Mouse (Mus musculus) gastrocnemius, postnatal 36 days (tissue): ENCODE data around the gene Adcy1. TPM values are rescaled to one million over a fixed set of nuclear protein-coding genes. Genes with fewer than 3 reads are reported as not detected.

Experiments
- DNase-seq, 2 experiments: peaks; one replicate each; pipeline ENCODE4 v3.0.0; 2022
- intact Hi-C: fragments of 180-260 bp; cut with DNase I; formaldehyde crosslinking; loops from one replicate; pipeline ENCODE4 v1.15.1; 2025
- total RNA-seq, 2 experiments: library from RNA; stranded (reverse); gene quantifications; 2 replicates each; pipeline ENCODE4 v1.2.3; 2021

Gene Adcy1
- total RNA-seq, 2 experiments from 2014 or later = 1.3 to 1.4 TPM

DNA sequence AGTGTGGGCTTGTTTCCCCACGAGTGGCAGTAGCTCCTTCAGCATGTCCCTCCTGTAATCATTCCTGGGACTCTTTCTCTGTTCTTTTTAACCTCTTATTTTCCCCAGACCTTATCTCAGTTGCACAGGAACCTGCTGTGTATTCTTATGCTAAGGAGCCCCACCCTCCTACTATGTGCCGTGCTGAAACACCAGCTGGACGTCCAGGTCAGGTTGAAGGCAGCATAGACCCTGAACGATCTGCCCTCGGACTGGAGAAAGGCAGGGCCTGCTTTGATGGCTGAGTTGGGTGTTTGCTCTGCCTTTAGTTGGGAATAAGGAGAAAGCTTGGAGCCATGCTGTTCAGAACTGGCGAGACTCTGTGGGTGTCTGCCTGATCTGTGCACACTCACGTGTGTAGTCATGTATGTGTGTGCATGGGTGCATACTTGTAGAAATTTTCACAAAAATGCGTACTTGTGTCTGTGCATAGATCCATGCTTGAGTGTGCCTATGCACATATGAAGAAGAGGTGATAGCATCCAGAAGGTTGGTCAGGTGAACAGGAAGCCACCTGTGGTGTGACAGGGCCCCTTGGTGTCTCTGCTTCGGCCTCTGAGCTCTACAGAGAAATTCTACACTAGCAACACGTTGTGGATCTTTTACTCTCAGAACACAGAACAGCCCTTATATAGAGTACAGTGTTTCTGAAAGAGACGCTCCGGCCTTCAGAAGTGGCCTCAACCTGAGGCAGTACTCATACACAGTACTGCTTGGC lies 5.4 kb downstream of the Adcy1 start:
- intact Hi-C loops = no loop called here
- DNase-seq = no peak

DNA sequence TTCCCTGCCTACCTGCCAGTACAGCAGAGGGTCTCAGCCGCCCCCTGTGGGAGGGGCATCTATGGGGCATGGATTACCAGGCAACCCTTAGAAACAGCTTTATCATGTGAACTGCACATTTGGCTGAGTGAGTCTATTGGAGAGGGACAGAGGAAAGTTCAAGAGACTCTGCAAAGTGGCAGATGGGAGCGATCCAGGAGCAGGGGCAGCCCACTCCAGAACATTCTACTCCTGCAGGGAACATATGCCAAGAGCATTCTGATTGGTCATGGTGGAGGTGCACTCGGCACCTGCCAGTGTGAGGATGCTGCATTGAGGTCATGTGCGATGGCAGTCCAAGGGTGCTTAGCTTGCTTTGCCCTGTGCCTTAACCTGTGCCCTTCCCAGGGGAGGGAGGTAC lies 6.5 kb downstream of the Adcy1 start:
- no peak for DNase-seq
- intact Hi-C loops = no loop called here

DNA sequence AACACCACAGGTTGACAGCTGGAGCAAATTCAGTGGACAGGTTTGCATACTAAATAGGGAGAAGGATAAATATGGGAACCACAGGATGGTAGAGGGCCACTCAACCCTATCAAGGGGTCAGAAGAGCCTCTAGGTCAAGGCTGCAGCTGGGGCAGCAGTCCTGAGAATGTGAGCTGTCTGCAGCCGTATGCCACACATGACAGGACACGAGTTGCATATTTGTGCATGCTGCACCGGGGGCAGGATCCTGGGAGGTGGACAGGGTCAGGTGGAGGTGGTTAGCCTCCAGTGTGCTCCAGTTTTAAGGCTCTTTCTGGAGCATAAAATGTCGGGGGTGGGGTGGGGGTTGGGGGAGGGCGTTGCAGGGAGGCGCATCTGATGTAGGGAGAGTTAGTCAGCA lies 8.3 kb downstream of the Adcy1 start:
- intact Hi-C loops = no loop called here
- DNase-seq = no peak

DNA sequence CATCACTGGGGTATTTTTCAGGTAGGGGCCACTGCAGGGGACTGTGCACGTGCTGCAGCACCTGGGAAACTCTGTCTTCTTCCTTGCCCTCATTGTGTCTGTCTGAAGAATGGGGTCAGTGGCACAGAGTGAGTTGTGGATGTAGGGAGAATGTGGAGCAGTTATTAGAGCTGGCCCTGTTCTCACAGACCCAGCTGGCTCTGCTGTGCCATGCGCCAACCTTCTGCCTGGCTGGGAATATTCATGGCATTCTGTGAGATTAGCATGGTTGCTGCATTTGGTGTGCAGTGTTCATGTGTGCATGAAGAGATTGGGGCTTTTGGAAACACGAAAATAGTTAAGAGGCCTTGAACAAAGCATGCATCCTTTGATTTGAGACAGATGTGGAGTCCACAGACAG lies 10.3 kb downstream of the Adcy1 start:
- DNase-seq = no peak
- intact Hi-C loops = no loop called here

DNA sequence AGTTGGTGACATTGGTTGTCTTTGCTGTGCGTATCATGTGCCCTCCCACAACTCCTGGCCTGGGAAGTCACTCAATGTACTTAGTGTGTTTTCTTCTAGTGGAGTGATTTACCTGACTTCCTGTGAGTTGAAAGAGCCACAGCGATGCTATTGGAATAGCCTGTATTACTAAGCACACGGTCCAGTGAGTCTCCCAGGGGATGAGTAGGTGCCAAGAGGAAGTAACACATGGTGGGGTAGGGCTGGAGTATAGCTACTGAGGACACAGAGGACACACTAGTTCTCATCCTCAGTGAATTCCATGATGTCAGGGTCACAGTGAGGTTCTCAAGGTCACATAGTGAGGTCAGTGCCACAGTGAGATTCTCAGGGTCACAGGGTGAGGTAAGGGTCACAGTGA lies 13.2 kb downstream of the Adcy1 start:
- intact Hi-C loops = no loop called here

DNA sequence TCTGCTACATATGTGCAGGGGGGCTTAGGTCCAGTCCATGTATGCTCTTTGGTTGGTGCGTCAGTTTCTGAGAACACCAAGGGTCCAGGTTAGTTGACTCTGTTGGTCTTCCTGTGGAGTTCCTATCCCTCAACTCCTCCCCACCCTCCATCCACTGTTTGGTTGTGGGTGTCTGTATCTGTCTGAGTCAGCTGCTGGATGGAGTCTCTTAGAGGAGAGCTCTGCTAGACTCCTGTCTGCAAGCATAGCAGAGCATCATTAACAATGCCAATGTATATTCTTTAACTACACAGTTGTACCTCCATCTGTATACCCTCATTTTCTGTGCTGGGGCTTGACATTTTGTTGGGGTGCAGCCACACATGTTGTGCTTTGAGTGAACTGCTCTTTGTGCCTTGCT lies 18.6 kb downstream of the Adcy1 start:
- no peak for DNase-seq
- intact Hi-C loops = no loop called here

More for the DNA sequence above, 13.2 kb downstream of the Adcy1 start:
- no peak for DNase-seq

DNA sequence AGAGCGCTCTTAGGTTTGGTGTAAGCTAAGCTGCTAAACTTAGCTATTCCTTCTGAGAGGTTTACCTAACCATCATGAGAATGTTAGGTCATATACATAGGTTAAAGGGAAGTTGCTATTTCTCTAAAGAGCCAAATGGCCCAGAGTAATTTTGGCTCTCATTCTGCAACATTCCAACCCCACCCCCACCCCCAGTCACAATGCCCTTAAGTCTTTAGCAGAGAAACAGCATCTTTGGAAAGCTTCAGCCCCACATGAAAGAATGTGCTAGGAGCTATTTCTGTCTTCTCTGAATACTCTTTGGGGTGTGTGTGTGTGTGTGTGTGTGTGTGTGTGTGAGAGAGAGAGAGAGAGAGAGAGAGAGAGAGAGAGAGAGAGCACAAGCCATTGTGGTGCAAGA lies 20.6 kb downstream of the Adcy1 start:
- intact Hi-C loops = no loop called here
- no peak for DNase-seq

DNA sequence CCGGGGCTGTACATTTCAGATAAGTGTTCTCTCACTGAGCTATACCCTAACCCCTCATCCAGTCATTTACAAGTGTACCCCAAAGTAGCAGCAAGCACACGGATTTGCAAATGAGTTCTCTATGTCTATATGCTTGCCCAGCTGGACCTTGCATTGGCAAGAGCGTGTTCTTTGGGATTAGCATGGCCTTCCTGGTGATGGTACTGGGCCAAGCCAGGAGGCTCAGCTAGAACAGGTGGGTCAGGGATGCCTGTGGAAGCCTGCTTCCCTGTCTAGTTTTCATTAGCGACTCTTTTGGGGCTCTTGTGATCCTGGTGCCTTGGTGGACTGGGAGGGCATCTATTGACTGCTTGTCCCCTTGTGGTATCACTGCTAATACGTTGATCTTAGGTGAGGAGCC lies 21.9 kb downstream of the Adcy1 start:
- intact Hi-C loops = no loop called here
- no peak for DNase-seq

DNA sequence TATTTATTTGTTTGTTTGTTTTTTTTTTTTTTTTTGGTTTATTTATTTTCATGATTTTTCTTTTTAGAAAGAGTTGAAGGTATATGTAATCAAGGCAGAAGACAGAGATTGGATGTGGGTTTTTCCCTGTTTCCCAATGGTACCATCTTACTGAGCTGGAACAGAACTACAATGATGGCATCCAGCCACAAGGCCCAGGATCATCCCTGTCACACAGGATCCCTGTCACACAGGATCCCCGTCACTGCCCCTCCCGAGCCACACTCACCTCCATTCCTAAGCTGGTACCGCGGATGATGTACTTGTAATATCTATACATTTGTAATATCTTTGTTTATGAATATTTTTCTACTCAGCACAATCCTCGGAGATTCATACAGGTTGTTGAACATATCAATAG lies 27.8 kb downstream of the Adcy1 start:
- intact Hi-C loops = no loop called here
- no peak for DNase-seq

DNA sequence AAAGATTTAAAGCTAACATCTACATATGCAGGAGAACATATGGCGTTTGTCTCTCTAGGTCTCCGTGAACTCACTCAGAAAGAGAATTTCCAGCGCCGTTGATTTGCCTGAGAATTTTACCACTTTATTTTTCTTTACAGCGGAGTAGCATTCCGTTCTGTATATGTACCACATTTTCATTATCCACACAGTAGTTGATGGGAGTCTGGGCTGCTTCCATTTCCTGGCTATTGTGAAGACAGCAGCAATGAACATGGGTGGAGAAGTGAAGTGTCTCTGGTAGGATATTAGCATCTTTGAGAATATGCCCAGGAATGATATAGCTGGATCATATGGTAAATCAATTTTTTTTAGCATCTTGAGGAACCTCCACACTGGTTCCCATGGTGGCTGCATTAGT lies 31.6 kb downstream of the Adcy1 start:
- no peak for DNase-seq
- intact Hi-C loops = no loop called here

DNA sequence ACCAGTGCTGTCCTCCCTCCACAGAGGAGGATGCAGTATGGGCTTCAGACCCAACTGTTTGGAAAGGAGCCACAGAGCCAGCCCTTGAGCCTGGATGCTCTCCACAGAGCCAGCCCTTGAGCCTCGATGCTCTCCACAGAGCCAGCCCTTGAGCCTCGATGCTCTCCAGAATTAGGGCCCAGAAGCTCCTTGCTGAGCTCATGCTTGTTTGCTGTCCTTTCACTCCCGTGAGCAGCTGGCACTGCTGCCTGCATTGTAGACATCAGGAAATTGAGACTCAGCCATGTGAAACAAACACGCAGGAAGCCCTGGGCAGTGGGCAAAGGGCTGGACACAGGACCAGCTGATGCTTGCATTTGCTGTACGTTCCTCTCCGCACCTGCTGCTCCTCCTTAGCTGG lies 38.4 kb downstream of the Adcy1 start:
- DNase-seq = no peak
- intact Hi-C loops = no loop called here

DNA sequence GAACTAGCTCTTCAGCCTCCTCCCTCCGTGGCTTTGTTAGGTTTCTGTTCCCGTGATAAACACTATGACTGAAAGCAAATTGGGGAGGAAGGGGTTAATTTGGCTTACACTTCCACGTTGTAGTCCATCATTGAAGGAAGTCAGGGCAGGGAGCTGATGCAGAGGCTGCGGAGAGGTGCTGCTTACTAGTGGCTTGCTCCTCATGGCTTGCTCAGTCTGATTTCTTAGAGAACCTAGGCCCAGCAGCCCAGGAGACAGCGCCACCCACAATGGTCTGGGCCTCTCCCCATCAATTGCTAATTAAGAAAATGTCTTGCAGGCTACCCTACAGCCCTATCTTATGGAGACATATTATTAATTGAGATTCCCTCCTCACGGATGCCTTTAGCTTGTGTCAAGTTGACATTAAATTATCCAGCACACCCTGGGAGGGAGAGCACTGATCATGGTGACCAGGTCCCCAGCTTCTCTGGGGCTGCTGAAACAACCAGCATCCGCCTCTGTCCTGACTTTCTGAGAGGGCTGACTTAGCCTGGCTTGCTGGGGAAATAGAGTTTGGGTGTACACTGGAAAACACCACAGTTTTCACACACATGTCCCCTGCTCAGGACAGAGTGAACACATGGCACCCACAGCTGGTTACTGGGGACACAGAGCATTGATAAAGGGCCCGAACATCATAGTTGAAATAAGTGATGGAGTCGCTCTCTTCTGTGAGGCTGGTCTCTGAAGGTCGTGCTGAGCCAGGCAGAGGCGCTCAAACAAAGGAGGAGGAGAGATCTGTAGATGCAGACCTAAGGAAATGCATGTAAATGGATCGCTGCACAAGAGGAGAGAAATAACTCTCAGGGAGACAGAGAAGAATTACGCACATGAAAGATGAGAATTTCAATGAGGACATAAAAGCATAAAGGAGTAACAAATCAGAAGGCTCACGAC lies 39.2 kb downstream of the Adcy1 start:
- no peak for DNase-seq
- intact Hi-C loops = no loop called here

DNA sequence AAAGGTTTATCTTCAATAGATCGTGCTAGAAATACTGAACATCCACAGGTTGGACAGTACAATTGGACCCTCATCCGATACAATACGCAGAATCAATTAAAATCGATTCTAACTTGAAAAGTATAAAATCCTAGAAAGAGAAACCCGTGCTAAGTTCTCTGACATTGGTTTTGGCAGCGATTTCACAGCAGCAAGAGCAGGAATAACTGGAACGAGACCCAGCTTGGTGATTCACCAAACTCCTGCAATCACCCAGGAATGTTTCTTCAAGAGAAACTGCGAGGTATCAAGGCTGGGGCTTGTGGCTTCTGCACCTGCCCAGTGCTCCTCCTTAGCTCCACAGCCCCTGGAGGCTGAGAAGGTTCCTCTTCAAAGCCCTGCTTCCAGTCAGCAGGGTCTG lies 42.0 kb downstream of the Adcy1 start:
- intact Hi-C loops = no loop called here
- DNase-seq = no peak

DNA sequence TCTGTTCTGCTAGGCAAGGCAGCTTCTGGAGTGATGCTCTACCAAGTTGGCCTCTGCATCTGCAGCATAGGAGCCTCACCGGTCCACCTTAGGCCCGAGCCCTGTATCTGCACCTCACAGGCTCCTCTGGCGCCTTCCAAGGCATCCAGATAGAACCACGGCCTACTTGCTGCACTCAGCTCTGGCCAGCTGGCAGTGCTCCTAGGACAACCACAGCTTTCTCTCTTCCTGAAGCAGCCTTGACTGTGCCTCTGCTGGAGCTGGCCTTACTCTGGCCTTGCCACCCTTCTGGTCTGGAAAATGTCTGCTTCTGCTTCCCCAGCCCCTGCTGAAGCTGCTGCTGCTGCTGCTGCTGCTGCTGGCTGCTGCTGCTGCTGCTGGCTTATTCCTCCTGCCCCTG lies 45.8 kb downstream of the Adcy1 start:
- intact Hi-C loops = no loop called here
- no peak for DNase-seq

DNA sequence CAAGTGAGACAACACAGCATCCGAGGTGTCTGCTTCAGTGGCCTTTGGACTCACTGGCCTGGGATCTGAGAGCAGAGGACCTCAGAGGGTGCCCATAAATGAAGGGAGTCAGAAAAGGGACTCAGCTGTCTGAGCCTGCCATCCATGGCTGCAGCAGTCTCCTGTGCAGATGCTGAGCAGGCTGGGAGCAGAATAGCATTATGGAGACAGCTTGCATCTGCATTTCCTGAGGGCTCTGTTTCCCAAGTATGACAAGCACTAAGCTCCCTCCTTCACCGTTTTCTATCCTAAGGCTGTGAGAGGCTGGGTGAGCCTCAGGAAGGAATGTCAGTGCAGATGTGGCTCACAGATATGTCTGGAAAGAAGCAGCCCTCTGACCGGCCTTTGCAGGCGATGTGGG lies 49.8 kb downstream of the Adcy1 start:
- no peak for DNase-seq
- intact Hi-C loops = no loop called here

DNA sequence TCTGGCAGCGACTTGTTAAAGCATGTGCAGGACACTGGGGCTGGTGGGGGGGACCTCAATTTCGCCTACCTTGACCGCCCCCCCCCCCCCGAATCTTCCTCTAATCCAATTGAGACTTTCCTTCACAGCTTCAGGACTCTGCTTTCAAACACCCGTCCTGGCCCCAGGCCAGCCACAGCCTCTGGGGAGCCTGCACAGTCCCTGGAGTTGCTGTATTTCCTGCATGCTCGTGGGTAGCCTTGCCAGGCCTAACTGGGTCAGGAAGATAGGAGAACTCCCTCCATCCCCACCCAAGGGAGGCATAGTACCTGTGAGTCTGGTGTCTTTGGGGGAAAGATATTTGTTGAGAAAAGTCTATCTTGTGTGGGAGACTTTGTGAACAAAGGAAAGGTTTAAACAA lies 50.4 kb downstream of the Adcy1 start:
- intact Hi-C loops = no loop called here
- DNase-seq = no peak

DNA sequence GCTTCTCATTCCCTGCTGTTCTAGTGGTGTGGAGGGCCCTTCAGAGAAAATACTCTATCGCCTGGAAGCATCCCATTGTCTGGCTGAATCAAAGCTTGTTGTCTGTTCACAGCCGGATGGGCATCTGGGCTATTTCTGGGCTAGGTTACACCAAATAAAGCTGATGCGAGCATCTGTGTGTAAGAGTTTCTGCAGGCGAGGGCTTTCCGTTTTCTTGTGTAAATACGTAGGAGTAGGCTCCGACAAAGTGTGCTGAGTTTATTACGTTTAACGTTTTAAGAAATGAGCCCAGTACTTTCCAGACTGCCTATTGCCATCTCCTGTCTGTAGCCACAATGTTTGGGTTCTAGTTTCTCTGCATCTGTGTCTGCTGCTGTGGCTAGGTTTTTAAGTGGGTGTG lies 51.0 kb downstream of the Adcy1 start:
- intact Hi-C loops = no loop called here
- no peak for DNase-seq

DNA sequence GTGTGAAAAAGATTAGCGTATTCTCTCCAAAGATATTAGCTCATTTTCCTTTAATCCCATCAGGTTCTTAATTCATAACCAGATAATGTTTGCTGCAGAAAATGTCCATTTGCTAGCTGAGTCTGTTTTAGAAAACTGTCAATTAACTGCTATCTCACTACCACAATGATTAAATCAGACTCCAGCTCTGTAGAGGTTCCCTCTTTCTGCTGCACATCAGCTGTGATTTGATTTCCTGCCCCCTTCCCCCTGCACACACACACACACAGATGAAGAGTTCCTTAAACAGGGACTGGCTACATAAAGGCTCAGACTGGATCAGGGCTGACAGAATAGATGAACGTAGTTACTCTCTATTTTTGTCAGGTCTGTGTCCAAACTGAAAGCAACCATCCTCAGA lies 53.4 kb downstream of the Adcy1 start:
- intact Hi-C loops = no loop called here
- DNase-seq = no peak

DNA sequence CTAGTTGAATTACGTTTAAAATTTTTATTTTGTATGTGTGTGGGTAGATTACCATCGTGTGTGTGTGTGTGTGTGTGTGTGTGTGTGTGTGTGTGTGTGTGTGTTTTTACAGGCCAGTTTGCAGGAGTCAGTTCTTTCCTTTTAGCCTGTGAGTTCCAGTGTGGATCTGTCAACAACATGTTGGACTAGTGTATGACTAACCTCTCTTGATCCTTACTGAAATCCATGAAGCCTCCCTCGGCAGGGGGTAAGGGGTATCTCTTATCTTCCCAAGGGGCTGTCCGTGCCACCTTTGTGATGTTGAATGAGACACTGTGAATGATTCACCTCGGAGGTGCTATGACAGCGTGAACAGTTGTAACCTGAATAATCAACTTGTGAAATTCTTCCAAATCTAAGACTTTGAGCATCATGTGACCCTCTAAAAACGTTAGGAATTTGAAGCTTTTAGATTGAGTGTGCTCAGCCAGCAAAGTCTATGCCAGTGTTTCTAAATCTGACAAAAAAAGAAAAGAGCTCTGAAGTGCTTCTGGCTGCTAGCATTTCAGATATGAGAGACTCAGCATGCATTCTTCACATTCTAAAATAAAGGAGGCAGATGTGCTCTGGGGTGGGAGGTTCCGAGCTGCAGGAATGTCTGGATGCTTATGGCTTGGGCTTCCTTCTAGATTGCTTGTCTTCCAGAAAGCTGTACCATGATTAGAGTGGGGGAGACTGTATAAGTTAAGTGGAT lies 66.2 kb downstream of the Adcy1 start:
- intact Hi-C loops = loop anchor here (10.0 kb wide), 1 partner anchor 235 kb away; no protein-coding TSS in a partner anchor
- no peak for DNase-seq

DNA sequence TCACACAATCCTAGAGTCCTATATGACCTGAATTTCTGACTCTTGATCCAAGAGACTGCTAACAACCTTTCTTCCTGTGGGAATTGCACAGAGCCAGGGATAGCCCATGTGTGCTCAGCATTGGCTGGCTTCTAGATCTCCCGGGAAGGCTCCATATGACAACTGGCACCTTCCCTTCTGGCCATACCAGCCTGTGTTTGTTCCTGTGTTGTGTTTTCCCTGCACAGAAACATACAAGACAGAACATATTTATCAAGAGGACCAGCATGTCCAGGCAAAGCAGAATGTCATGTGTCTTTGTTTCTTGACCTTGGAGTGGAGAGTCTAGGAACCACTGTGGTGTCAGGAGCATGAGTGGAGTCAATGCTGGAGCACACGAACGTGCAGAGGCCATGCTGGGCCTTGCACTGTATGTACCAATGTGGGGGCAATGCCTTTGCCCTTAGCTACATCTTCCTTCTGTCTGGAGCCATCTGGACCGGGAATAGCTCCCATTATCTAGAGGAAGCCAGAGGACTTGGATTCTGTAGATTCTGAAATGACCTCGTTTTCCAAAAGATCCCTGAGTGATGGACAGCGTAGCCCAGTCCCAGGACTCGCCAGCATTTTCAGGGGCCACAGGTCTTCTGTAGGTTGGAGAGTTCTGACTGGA lies 69.6 kb downstream of the Adcy1 start:
- no peak for DNase-seq
- intact Hi-C loops = loop anchor here (10.0 kb wide), 1 partner anchor 238 kb away; no protein-coding TSS in a partner anchor

DNA sequence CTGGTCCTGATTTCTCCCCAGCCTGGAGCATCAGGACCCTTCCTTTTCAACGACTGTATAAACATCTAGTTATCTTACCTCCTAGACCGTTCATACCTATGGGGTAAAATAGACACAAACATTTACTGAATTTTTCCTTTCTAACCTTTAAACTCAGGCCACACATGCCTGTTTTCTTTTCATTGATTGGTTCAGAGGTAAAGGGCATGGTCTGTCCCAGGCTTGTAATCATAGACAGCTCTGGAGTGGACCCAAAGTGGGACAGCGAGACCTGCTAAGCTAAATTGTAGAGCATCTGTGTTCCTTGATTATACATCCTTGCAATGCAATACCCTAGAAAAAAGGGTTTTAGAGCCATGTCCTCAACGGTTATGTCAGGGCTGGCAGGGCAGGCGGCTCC lies 70.4 kb downstream of the Adcy1 start:
- intact Hi-C loops = loop anchor here (10.0 kb wide), 1 partner anchor 239 kb away; no protein-coding TSS in a partner anchor
- DNase-seq = no peak
